Mouse (Mus musculus) midbrain, embryonic 10.5 days (tissue): ENCODE data around the gene Sash1. TPM values are rescaled to one million over a fixed set of nuclear protein-coding genes. Genes with fewer than 3 reads are reported as not detected.
A peak's percentile ranks its signal among the peaks of the same experiment; 100 is the strongest.

ENCODE experiments used
- DNase-seq: peaks from one replicate; pipeline ENCODE4 v3.0.0-alpha.2; 2017; ENCODE audit warnings: low spot score
- H3K27ac ChIP-seq: fragments of 300-500 bp; sonication (generic); replicated peaks from 2 replicates; pipeline ENCODE4 v1.5.1; 2016; ENCODE audit warnings: mild to moderate bottlenecking
- H3K27me3 ChIP-seq: fragments of 300-500 bp; sonication (generic); 2 replicates; pipeline ENCODE4 v1.6.1; 2016; ENCODE audit warnings: low read depth, mild to moderate bottlenecking; ENCODE audit not compliant: poor library complexity, severe bottlenecking
- H3K36me3 ChIP-seq: fragments of 300-500 bp; sonication (generic); 2 replicates; pipeline ENCODE4 v1.6.1; 2016; ENCODE audit warnings: mild to moderate bottlenecking, moderate library complexity
- H3K4me1 ChIP-seq: fragments of 300-500 bp; sonication (generic); 2 replicates; pipeline ENCODE4 v1.6.1; 2016
- H3K4me3 ChIP-seq: fragments of 300-500 bp; sonication (generic); 2 replicates; pipeline ENCODE4 v1.5.1; 2016; ENCODE audit warnings: mild to moderate bottlenecking, moderate library complexity
- H3K9me3 ChIP-seq: fragments of 300-500 bp; sonication (generic); replicated peaks from 2 replicates; pipeline ENCODE4 v1.6.1; 2016; ENCODE audit warnings: mild to moderate bottlenecking
- WGBS: fragments of 180-500 bp; shearing (Covaris S2); methylation state at CpG from one replicate; pipeline ENCODE4 v1.1.7; 2016; 5-methylcytosine and 5-hydroxymethylcytosine counted together
- polyA plus RNA-seq: library from polyadenylated mRNA; unstranded; fragments of >200 nt; fragmentation: Nextera tagmentation; extraction: Ambion mirVana; gene quantifications from 2 replicates; pipeline ENCODE4 v1.2.1, GENCODE M21; 2016

Sash1 gene
- 3.1 and 3.3 TPM in 2 replicates for polyA plus RNA-seq

DNA sequence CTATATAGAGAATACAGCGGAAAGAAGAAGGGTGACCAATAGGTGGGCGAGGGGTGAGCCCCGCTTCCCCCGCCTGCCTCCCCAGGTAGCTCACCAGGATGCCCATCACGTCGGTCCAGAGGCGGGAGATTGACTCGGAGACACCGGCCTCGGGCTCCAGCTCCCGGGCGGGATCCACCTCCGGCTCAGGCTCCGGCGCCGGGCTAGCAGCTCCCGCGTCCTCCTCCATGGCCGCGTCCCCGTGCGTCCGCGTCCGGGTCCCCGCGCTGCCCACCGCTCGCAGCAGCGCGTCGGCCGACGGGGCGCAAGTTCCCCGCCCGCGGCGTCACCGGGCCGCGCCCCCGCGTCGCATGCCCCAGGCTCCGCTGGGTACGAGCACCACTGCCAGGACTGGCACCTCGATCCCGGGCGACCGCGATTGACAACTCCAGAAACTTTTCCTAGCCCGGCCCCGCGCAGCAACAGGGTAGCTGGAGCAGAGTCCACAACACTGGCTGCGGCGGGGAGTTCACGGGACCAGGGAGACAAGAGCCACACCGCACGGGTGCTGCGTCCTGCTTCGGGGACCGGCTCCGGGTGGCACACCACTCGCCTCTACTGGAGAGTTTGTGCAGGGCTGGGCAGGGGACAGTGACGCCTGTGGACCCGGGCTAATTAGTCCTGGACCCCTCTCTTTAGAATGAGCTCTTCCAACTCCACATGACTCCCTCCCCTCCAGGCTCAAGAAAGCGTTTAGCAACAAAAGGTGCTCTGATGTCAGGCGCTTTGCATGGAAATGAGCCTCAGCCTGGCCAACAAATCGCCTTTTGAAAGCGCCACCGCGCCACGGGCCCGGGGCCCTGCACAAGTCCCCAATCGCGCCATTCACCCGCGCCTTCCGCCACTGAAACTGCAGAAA lies at the start of gene Sash1:
Gene Sash1 (minus strand): TSS at position 441 of the 898 bp plus-strand sequence.
- H3K4me1 ChIP-seq, result peaks cover 64% of the 10 kb centered on the region
- H3K27ac ChIP-seq, result peak within 1 kb of the TSS; percentile 98
- H3K27me3 ChIP-seq, result peaks cover 15% of the 10 kb centered on the region
- no peaks in the 10 kb centered on the region; the same call in 1 of the 2 replicates for H3K9me3 ChIP-seq
- DNase-seq, result peak; percentile 94
- 0 out of 2 replicates have a peak, but pooled peaks cover 1% of the 10 kb centered on the region for H3K36me3 ChIP-seq
- H3K4me3 ChIP-seq, result peak within 1 kb of the TSS; percentile 82
- under 1% methylated on average over 80 of the region's 80 CpGs for WGBS

DNA sequence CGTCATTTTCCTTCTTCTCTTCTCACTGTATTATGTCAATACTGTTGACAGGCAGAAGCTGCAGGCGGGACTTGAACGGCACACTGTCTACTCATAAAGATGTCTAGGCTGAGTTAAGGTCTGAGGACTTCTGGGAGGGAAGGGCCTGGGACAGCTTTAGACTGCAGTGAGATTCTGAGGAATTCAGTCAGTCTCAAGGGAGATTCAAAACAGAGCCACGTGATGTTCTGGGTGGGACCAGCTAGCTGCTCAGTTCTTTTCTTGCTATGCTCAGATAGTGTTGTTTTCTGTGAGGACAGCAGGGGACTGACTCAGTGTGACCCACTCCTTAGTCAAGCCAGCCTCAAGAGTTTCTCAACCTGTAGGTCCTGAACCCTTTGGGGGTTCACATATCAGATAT lies 49.7 kb upstream of the Sash1 start:
- Histone ChIP-seq H3K36me3 (no peaks in the 10 kb centered on the region), H3K4me3 (no peak overlapping the region), H3K27ac (no peak overlapping the region), H3K4me1 (0 out of 2 replicates have a peak, but pooled peaks cover 4% of the 10 kb centered on the region), H3K27me3 (no peaks in the 10 kb centered on the region), H3K9me3 (no peaks in the 10 kb centered on the region)
- DNase-seq, result no peak
- 75% methylated on average over 4 of the region's 4 CpGs for WGBS

DNA sequence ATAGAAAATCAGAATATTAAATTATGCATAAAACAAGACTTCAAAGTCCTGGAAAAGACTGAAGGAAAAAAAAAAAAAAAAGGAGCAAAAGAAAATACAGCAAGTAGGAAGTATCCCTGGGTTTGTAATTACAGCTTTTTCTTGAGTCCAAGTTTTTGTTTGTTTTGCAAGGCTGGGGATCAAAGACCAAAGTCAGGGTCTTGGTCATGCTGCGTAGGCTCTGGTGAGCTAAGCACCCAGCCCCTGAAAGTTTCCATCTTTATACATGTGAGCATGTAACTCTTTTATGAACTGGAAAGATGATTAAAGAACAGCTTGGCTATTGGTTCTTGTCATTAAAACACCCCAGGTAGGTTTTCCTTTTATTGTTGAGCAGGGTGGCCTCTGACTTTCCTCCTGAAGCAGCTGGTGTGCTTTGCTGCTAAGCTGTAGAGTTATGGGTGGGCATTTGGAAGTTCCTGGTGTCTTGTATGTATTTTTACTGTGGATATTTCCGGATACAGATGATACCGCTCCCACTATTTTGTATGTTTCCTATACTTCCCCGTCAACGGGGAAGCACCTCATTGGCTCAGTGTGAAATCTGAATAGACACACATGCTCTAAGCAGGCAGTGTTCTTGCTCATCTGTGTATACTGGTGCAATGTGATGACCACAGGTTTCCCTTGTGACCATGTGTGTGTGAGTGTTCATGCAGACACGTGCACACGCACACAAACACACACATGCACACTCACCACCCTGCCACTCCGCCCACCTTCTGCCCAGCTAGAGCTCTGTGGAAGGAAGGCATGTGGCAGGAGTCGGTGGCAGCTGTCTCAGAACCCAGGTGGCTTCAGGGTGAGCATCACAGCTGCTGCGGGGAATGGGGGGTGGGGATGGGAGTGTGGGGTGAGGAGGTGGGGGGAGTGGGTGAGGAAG lies 47.8 kb upstream of the Sash1 start:
- DNase-seq, result no peak
- Histone ChIP-seq H3K27ac (no peak overlapping the region), H3K9me3 (no peaks in the 10 kb centered on the region), H3K4me3 (no peak overlapping the region), H3K36me3 (no peaks in the 10 kb centered on the region), H3K4me1 (peaks cover 15% of the 10 kb centered on the region), H3K27me3 (no peaks in the 10 kb centered on the region)
- WGBS, result 85% methylated on average over 10 of the region's 10 CpGs

DNA sequence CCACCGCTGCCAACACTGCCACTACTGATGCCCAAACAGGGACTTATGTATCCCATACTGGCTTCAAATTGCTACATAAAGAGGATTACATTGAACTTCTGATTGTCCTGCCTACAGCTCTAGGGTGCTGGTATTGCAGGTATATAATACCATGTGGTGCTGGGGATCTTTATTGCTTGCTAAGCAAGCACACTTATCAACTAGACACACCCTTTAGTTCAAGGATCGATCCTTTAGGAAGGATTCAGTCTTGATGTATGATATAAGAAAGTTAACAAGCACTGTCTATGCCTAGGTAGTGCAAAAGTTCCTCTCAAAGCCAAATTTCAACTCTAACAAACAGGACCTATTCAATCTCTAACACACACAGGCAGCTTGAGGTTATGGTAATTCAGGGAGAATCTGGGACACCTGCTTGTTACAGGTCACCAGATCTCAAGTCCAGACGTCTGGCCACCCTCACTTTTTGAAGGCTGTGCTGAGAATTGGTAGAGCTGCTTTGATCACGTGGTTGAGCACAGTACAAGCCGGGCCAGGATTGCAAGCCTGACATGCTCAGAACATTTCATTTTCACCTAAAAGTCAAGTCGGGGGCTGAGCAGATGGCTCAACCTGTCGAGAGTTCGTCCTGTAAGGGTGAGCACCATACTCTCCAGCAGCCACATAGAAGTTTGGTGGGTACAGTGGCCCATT lies 45.8 kb upstream of the Sash1 start:
- Histone ChIP-seq H3K27me3 (no peaks in the 10 kb centered on the region), H3K4me1 (peaks cover 15% of the 10 kb centered on the region), H3K4me3 (no peak overlapping the region), H3K9me3 (no peaks in the 10 kb centered on the region), H3K27ac (no peak overlapping the region), H3K36me3 (no peaks in the 10 kb centered on the region)
- WGBS, result 87% methylated on average over 8 of the region's 8 CpGs
- no peak for DNase-seq

DNA sequence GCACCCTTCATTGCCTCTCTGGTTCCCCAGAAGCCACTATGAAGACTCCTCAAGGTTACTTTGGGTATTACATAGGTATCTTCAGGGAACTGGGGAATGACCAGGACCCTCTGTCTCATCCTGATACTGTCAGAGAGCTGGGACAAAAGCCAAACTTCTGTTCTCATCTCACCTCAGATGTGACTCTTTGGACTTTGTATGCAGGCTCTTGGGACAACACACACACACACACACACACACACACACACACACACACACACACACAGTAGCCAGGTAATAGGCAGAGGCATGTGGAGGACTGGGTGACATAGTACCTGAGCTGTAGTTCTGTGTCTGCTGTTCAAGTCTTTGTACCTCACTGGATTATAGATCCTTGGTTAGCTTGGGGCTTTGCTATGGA lies 44.8 kb upstream of the Sash1 start:
- Histone ChIP-seq H3K4me3 (no peak overlapping the region), H3K4me1 (peaks cover 18% of the 10 kb centered on the region), H3K9me3 (no peaks in the 10 kb centered on the region), H3K36me3 (no peaks in the 10 kb centered on the region), H3K27me3 (no peaks in the 10 kb centered on the region), H3K27ac (no peak overlapping the region)
- DNase-seq, result no peak

DNA sequence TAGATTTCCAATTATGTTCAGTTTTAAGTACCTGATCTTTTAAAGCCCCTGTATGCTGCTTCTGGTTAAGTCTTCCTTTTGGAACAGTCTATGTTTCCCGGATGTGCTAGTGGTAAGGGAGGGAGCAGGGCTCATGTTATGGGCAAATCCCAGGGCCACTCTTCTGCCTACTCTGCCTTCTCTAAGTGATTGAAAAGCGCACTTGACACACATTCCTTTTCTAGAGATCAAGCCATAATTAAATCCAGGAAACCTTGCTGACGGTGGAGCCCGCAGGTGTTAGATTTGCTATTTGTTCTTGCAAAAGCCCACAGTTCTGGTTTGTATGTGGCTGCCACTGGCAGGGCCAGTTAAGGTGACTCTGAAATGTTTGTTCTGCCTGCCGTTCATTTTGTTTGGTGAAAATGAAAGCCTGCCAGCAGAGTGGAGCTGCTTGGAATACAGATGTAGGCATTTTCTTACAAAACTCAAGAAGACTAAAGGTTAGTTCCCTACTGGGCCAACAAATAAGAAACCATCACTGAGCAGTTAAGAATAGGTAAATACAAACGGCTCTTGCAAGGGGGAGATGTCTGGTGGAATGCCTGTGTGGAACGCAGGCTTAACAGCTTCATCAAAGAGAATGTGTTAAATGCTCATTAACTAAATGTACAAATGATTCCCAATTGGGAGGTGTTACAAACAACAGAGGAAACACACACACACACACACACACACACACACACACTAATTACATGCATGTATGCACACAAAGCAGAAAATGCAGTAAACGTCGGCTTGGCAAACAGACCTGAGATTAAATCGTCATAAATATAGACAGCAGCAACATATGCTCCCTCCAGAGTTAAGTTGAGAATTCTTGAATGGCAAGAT lies 43.1 kb upstream of the Sash1 start:
- Histone ChIP-seq H3K36me3 (no peaks in the 10 kb centered on the region), H3K27ac (no peak overlapping the region), H3K9me3 (no peaks in the 10 kb centered on the region), H3K4me1 (peaks cover 16% of the 10 kb centered on the region), H3K27me3 (no peaks in the 10 kb centered on the region), H3K4me3 (no peak overlapping the region)
- WGBS, result 73% methylated on average over 10 of the region's 10 CpGs
- DNase-seq, result no peak

DNA sequence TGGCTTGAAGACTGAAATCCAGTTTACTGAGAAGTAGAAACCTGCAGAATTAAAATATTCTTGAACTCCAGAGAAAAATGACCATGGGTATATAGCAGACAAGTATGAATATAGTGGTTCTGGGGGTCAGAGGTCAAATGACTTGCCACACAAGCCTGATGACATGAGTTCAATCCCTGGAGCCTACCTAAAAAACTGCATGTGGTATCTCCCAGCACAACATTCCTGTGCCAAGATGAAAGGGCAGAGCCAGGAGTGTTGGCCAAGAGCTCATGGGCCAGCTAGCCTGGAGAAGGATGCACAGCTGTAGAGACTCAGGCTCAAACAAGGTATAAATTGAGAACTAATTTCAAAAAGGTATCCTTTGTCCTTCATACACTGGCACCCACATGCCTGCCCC lies 42.4 kb upstream of the Sash1 start:
- no peak overlapping the region for H3K27ac ChIP-seq
- no peaks in the 10 kb centered on the region for H3K9me3 ChIP-seq
- DNase-seq, result no peak
- no peak overlapping the region for H3K4me3 ChIP-seq
- H3K27me3 ChIP-seq, result no peaks in the 10 kb centered on the region
- peaks cover 14% of the 10 kb centered on the region for H3K4me1 ChIP-seq
- H3K36me3 ChIP-seq, result no peaks in the 10 kb centered on the region

DNA sequence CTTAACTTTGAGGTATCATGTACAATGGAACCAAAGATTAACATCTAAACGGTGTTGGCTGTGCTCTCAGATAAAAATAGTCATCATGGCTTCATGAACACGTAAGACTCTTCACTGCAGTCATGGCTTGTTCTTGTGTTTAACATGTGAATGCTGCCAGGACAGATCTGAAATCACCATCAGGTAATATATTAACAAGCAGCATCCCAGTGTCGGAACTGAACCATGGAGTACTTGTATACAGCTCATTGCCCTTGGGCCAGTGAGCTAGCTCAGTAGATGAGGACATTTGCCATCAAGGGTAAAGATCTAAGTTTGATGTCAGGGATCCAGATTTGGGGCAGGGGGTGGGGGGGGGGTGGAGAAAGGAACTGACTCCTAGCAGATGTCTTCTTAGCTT lies 41.0 kb upstream of the Sash1 start:
- no peaks in the 10 kb centered on the region for H3K9me3 ChIP-seq
- no peaks in the 10 kb centered on the region for H3K36me3 ChIP-seq
- no peaks in the 10 kb centered on the region for H3K27me3 ChIP-seq
- WGBS, result 96% methylated on average over 3 of the region's 3 CpGs
- H3K4me3 ChIP-seq, result no peak overlapping the region
- peaks cover 14% of the 10 kb centered on the region for H3K4me1 ChIP-seq
- H3K27ac ChIP-seq, result no peak overlapping the region
- no peak for DNase-seq

DNA sequence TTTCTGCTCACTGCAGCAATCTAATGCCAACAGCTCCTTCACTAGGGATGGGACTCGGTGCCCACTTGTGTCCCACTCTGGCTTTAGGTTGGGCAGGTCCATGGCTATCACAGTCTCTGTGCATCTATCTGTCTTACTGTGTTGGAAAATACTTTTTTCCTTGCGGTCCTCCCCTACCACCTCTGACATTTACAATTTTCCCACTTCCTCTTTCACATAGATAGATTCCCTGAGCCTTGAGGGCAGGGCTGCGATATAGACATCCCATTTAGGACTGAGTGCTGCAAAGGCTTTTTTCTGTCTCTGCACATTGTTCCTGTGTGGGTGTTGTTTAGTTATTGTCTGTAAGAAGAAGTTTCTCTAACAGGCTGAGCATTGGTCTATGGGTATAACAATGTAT lies 40.4 kb upstream of the Sash1 start:
- no peaks in the 10 kb centered on the region for H3K36me3 ChIP-seq
- no peak overlapping the region for H3K27ac ChIP-seq
- no peaks in the 10 kb centered on the region for H3K27me3 ChIP-seq
- no peak for DNase-seq
- no peak overlapping the region for H3K4me3 ChIP-seq
- H3K9me3 ChIP-seq, result no peaks in the 10 kb centered on the region
- WGBS, result 90% methylated on average over 3 of the region's 3 CpGs
- H3K4me1 ChIP-seq, result peaks cover 19% of the 10 kb centered on the region

DNA sequence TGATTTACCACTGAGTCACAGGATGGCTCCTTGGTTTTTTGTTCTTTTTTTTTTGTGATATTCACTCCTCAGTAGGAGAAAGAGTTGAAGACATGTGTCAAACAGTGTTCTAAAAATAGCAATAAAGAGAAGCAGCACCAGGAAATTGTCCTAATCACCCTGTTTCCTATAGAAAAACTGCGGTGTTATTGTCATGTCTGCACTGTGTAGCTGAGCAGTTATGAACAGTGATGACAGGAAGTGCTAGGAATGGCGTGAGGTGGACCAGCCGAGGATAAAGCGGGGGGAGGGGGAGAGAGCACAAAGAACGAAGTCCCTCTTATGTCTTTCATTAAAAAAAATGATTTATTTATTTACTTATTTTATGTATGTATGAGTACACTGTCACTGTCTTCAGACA lies 39.4 kb upstream of the Sash1 start:
- no peaks in the 10 kb centered on the region for H3K36me3 ChIP-seq
- peaks cover 25% of the 10 kb centered on the region for H3K4me1 ChIP-seq
- H3K9me3 ChIP-seq, result no peaks in the 10 kb centered on the region
- DNase-seq, result no peak
- no peak overlapping the region for H3K27ac ChIP-seq
- H3K4me3 ChIP-seq, result no peak overlapping the region
- H3K27me3 ChIP-seq, result no peaks in the 10 kb centered on the region
- 84% methylated on average over 5 of the region's 5 CpGs for WGBS

DNA sequence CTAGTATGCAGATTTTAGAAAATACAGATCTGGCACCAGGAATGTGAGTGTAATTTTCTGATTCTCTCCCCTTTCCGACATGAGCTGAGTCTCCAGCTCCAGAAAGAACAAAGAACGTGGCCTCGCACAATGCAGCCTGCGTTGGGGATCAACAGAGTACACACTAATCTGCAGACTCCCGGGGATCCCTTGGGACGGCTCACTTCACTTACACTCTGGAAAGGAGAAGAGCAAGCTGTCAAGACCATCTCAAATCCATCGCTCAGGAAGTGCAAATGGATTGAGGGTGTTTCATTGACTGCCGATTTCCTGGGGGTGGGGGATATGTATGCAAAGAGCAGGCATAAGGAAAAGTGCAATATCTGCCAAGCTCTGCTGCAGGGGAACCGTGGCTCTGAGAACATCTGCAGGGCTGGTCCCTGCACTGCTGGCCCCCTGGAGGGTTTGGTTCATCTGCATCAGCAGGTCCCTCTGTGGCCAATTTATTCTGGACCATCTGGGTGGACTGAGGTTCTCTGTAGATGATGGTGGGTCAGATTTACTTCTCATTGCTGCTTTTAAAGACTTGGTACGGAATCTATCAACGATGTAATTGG lies 35.3 kb upstream of the Sash1 start:
- Histone ChIP-seq H3K4me1 (peaks cover 13% of the 10 kb centered on the region), H3K36me3 (no peaks in the 10 kb centered on the region), H3K4me3 (no peak overlapping the region), H3K9me3 (no peaks in the 10 kb centered on the region), H3K27me3 (no peaks in the 10 kb centered on the region), H3K27ac (peak overlapping the region; percentile 38; the same call in 1 of the 2 replicates)
- peak; percentile 29 for DNase-seq
- 45% methylated on average over 11 of the region's 11 CpGs for WGBS
